Mouse (Mus musculus) cerebellum, adult 9-11 months (tissue): ENCODE results near the gene Wwc2.
A peak's percentile ranks its signal among the peaks of the same experiment; 100 is the strongest.

Experiments used
- DNase-seq: peaks from one replicate; pipeline ENCODE4 v3.0.0; 2022

Gene Wwc2

GRCm38 (mm10) chr8:47899891-47900290 lies 90.8 kb downstream of the Wwc2 start:
- no peak for DNase-seq

GRCm38 (mm10) chr8:47892419-47892818 lies 98.3 kb downstream of the Wwc2 start:
- no peak for DNase-seq

GRCm38 (mm10) chr8:47891641-47892040 lies 99.1 kb downstream of the Wwc2 start:
- DNase-seq: no peak

- DNase-seq: no peak
Measured at GRCm38 (mm10) chr8:47890814-47891210, 99.9 kb downstream of the Wwc2 start.

- no peak for DNase-seq
Measured at GRCm38 (mm10) chr8:47889936-47890813, 100.5 kb downstream of the Wwc2 start.

- no peak for DNase-seq
Measured at GRCm38 (mm10) chr8:47888841-47889570, 101.7 kb downstream of the Wwc2 start.

- DNase-seq: no peak
Measured at GRCm38 (mm10) chr8:47884306-47884705, 106.4 kb downstream of the Wwc2 start.

GRCm38 (mm10) chr8:47883739-47884138 lies 107.0 kb downstream of the Wwc2 start:
- DNase-seq: no peak

- DNase-seq: no peak
Measured at GRCm38 (mm10) chr8:47878516-47878915, 112.2 kb downstream of the Wwc2 start.

GRCm38 (mm10) chr8:47875865-47876264 lies 114.9 kb downstream of the Wwc2 start:
- DNase-seq: no peak

GRCm38 (mm10) chr8:47874497-47875178 lies 116.1 kb downstream of the Wwc2 start:
- no peak for DNase-seq

- DNase-seq: no peak
Measured at GRCm38 (mm10) chr8:47872361-47873107, 118.2 kb downstream of the Wwc2 start.

GRCm38 (mm10) chr8:47867067-47867466 lies 123.7 kb downstream of the Wwc2 start:
- DNase-seq: peak; percentile 35

GRCm38 (mm10) chr8:47866568-47866967 lies 124.2 kb downstream of the Wwc2 start:
- DNase-seq: no peak

GRCm38 (mm10) chr8:47859259-47859658 lies 131.5 kb downstream of the Wwc2 start:
- no peak for DNase-seq

- no peak for DNase-seq
Measured at GRCm38 (mm10) chr8:47853356-47853755, 137.4 kb downstream of the Wwc2 start.

GRCm38 (mm10) chr8:47852737-47853136 lies 138.0 kb downstream of the Wwc2 start:
- no peak for DNase-seq

GRCm38 (mm10) chr8:47851824-47852502 lies 138.8 kb downstream of the Wwc2 start:
- DNase-seq: no peak

- DNase-seq: no peak
Measured at GRCm38 (mm10) chr8:47849842-47850241, 140.9 kb downstream of the Wwc2 start.

- no peak for DNase-seq
Measured at GRCm38 (mm10) chr8:47847931-47848330, 142.8 kb downstream of the Wwc2 start.

- DNase-seq: no peak
Measured at GRCm38 (mm10) chr8:47847161-47847560, 143.6 kb downstream of the Wwc2 start.

- DNase-seq: no peak
Measured at GRCm38 (mm10) chr8:47845956-47846355, 144.8 kb downstream of the Wwc2 start.
